Mouse (Mus musculus): ENCODE data around the gene Mme.

Gene Mme

GRCm38 (mm10) chr3:63241099-63241587, at the start of gene Mme:
Gene Mme, plus strand, starts transcription at chr3:63241537.
- DNase-seq (ENCODE audit: extremely low read depth, low read depth): no peak

- DNase-seq (ENCODE audit: extremely low read depth, low read depth): no peak
Observed at GRCm38 (mm10) chr3:63196565-63196964, 44.8 kb upstream of the Mme start.

- no peak for DNase-seq (ENCODE audit: extremely low read depth, low read depth)
Observed at GRCm38 (mm10) chr3:63198026-63198425, 43.3 kb upstream of the Mme start.

- DNase-seq (ENCODE audit: extremely low read depth, low read depth): no peak
Observed at GRCm38 (mm10) chr3:63221867-63222591, 19.3 kb upstream of the Mme start.

GRCm38 (mm10) chr3:63223676-63224075, 17.7 kb upstream of the Mme start:
- DNase-seq (ENCODE audit: extremely low read depth, low read depth): no peak

GRCm38 (mm10) chr3:63235957-63236356, 5.4 kb upstream of the Mme start:
- no peak for DNase-seq (ENCODE audit: extremely low read depth, low read depth)

- DNase-seq (ENCODE audit: extremely low read depth, low read depth): no peak
Observed at GRCm38 (mm10) chr3:63243721-63244120, 2.4 kb downstream of the Mme start.

GRCm38 (mm10) chr3:63272091-63272490, 30.8 kb downstream of the Mme start:
- DNase-seq (ENCODE audit: extremely low read depth, low read depth): no peak

- DNase-seq (ENCODE audit: extremely low read depth, low read depth): no peak
Observed at GRCm38 (mm10) chr3:63294316-63294715, 53.0 kb downstream of the Mme start.

- no peak for DNase-seq (ENCODE audit: extremely low read depth, low read depth)
Observed at GRCm38 (mm10) chr3:63294791-63295190, 53.5 kb downstream of the Mme start.

- DNase-seq (ENCODE audit: extremely low read depth, low read depth): no peak
Observed at GRCm38 (mm10) chr3:63295237-63295636, 53.9 kb downstream of the Mme start.

GRCm38 (mm10) chr3:63295657-63296231, 54.4 kb downstream of the Mme start:
- DNase-seq (ENCODE audit: extremely low read depth, low read depth): no peak

- no peak for DNase-seq (ENCODE audit: extremely low read depth, low read depth)
Observed at GRCm38 (mm10) chr3:63296411-63296810, 55.1 kb downstream of the Mme start.

GRCm38 (mm10) chr3:63297787-63298186, 56.5 kb downstream of the Mme start:
- no peak for DNase-seq (ENCODE audit: extremely low read depth, low read depth)

GRCm38 (mm10) chr3:63315211-63315760, 73.9 kb downstream of the Mme start:
- no peak for DNase-seq (ENCODE audit: extremely low read depth, low read depth)

GRCm38 (mm10) chr3:63317496-63317895, 76.2 kb downstream of the Mme start:
- no peak for DNase-seq (ENCODE audit: extremely low read depth, low read depth)

GRCm38 (mm10) chr3:63325615-63326014, 84.3 kb downstream of the Mme start:
- DNase-seq (ENCODE audit: extremely low read depth, low read depth): no peak

- no peak for DNase-seq (ENCODE audit: extremely low read depth, low read depth)
Observed at GRCm38 (mm10) chr3:63340110-63340509, 98.8 kb downstream of the Mme start.

- no peak for DNase-seq (ENCODE audit: extremely low read depth, low read depth)
Observed at GRCm38 (mm10) chr3:63340546-63340945, 99.2 kb downstream of the Mme start.

GRCm38 (mm10) chr3:63341481-63341880, 100.1 kb downstream of the Mme start:
- no peak for DNase-seq (ENCODE audit: extremely low read depth, low read depth)

GRCm38 (mm10) chr3:63344998-63345397, 103.7 kb downstream of the Mme start:
- no peak for DNase-seq (ENCODE audit: extremely low read depth, low read depth)

- DNase-seq (ENCODE audit: extremely low read depth, low read depth): no peak
Observed at GRCm38 (mm10) chr3:63348893-63349426, 107.6 kb downstream of the Mme start.
